Mouse (Mus musculus) heart, embryonic 10.5 days (tissue): Measurements from ENCODE around the gene Acsl5. TPM values are rescaled to one million over a fixed set of nuclear protein-coding genes. Genes with fewer than 3 reads are reported as not detected.

Experiments
- DNase-seq: peaks from one replicate; pipeline ENCODE4 v3.0.0-alpha.2; 2017; ENCODE audit warnings: low spot score
- H3K27ac ChIP-seq: fragments of 300-500 bp; sonication (generic); 2 replicates; pipeline ENCODE4 v1.5.1; 2016; ENCODE audit warnings: mild to moderate bottlenecking
- H3K27me3 ChIP-seq: fragments of 300-500 bp; sonication (generic); 2 replicates; pipeline ENCODE4 v1.6.1; 2016; ENCODE audit warnings: mild to moderate bottlenecking; ENCODE audit not compliant: poor library complexity, insufficient read depth, severe bottlenecking
- H3K36me3 ChIP-seq: fragments of 300-500 bp; sonication (generic); 2 replicates; pipeline ENCODE4 v1.6.1; 2016; ENCODE audit warnings: mild to moderate bottlenecking, moderate library complexity
- H3K4me1 ChIP-seq: fragments of 300-500 bp; sonication (generic); 2 replicates; pipeline ENCODE4 v1.6.1; 2016; ENCODE audit warnings: mild to moderate bottlenecking
- H3K4me3 ChIP-seq: fragments of 300-500 bp; sonication (generic); 2 replicates; pipeline ENCODE4 v1.5.1; 2016; ENCODE audit warnings: mild to moderate bottlenecking, moderate library complexity
- H3K9me3 ChIP-seq: fragments of 300-500 bp; sonication (generic); 2 replicates; pipeline ENCODE4 v1.6.1; 2016; ENCODE audit warnings: mild to moderate bottlenecking, moderate library complexity
- WGBS: fragments of 180-500 bp; shearing (Covaris S2); methylation state at CpG from one replicate; pipeline ENCODE4 v1.1.7; 2016; 5-methylcytosine and 5-hydroxymethylcytosine counted together
- polyA plus RNA-seq: library from polyadenylated mRNA; unstranded; fragments of >200 nt; fragmentation: Nextera tagmentation; extraction: Ambion mirVana; gene quantifications from 2 replicates; pipeline ENCODE4 v1.2.1, GENCODE M21; 2016

The Acsl5 gene
- polyA plus RNA-seq, 1 experiment from 2014 or later: 33.7 TPM

- DNase-seq: no peak
- Histone ChIP-seq H3K27me3 (0 out of 2 replicates have a peak, but pooled peaks cover 4% of the 10 kb centered on the region), H3K4me3 (no peak overlapping the region), H3K36me3 (no peaks in the 10 kb centered on the region), H3K9me3 (no peaks in the 10 kb centered on the region), H3K27ac (no peak overlapping the region), H3K4me1 (peaks cover 23% of the 10 kb centered on the region)
- 41% methylated on average over 9 of the region's 9 CpGs for WGBS
These were observed 3.7 kb upstream of the Acsl5 start for GRCm38 (mm10) chr19:55247991-55248520.

- no peak for DNase-seq
- Histone ChIP-seq H3K4me3 (no peak overlapping the region), H3K4me1 (peaks cover 23% of the 10 kb centered on the region), H3K9me3 (no peaks in the 10 kb centered on the region), H3K27ac (no peak overlapping the region), H3K36me3 (no peaks in the 10 kb centered on the region), H3K27me3 (0 out of 2 replicates have a peak, but pooled peaks cover 4% of the 10 kb centered on the region)
- WGBS: 80% methylated on average over 5 of the region's 5 CpGs
These were observed 1.3 kb upstream of the Acsl5 start for GRCm38 (mm10) chr19:55250451-55250850.

- 4% methylated on average over 9 of the region's 9 CpGs for WGBS
- no peaks in the 10 kb centered on the region for H3K9me3 ChIP-seq
- peaks cover 28% of the 10 kb centered on the region for H3K4me1 ChIP-seq
- peak overlapping the region; percentile 94 for H3K27ac ChIP-seq
- no peaks in the 10 kb centered on the region for H3K27me3 ChIP-seq
- peak overlapping the region; percentile 81 for H3K4me3 ChIP-seq
- no peak for DNase-seq
- H3K36me3 ChIP-seq: no peaks in the 10 kb centered on the region
These were observed 1.5 kb downstream of the Acsl5 start for GRCm38 (mm10) chr19:55253239-55253569.

GRCm38 (mm10) chr19:55253570-55254441 lies 2.1 kb downstream of the Acsl5 start:
- DNase-seq: peak; percentile 84
- Histone ChIP-seq H3K9me3 (no peaks in the 10 kb centered on the region), H3K4me1 (peaks cover 28% of the 10 kb centered on the region), H3K27me3 (no peaks in the 10 kb centered on the region), H3K4me3 (peak overlapping the region; percentile 81), H3K36me3 (no peaks in the 10 kb centered on the region), H3K27ac (peak overlapping the region; percentile 94)
- WGBS: under 1% methylated on average over 32 of the region's 32 CpGs

GRCm38 (mm10) chr19:55254513-55255016 lies 2.8 kb downstream of the Acsl5 start:
- no peaks in the 10 kb centered on the region for H3K9me3 ChIP-seq
- peaks cover 28% of the 10 kb centered on the region for H3K4me1 ChIP-seq
- 13% methylated on average over 5 of the region's 5 CpGs for WGBS
- DNase-seq: no peak
- H3K27me3 ChIP-seq: no peaks in the 10 kb centered on the region
- H3K36me3 ChIP-seq: no peaks in the 10 kb centered on the region
- H3K4me3 ChIP-seq: peak overlapping the region; percentile 81
- H3K27ac ChIP-seq: peak overlapping the region; percentile 94

- Histone ChIP-seq H3K9me3 (no peaks in the 10 kb centered on the region), H3K4me1 (peaks cover 31% of the 10 kb centered on the region), H3K36me3 (no peaks in the 10 kb centered on the region), H3K27ac (no peak overlapping the region), H3K4me3 (no peak overlapping the region), H3K27me3 (no peaks in the 10 kb centered on the region)
- 89% methylated on average over 9 of the region's 9 CpGs for WGBS
- DNase-seq: no peak
These were observed 4.4 kb downstream of the Acsl5 start for GRCm38 (mm10) chr19:55256156-55256555.

GRCm38 (mm10) chr19:55257656-55258375 lies 6.1 kb downstream of the Acsl5 start:
- H3K4me3 ChIP-seq: no peak overlapping the region
- no peak for DNase-seq
- no peaks in the 10 kb centered on the region for H3K27me3 ChIP-seq
- no peak overlapping the region for H3K27ac ChIP-seq
- no peaks in the 10 kb centered on the region for H3K9me3 ChIP-seq
- WGBS: 58% methylated on average over 5 of the region's 5 CpGs
- no peaks in the 10 kb centered on the region for H3K36me3 ChIP-seq
- H3K4me1 ChIP-seq: peaks cover 29% of the 10 kb centered on the region

GRCm38 (mm10) chr19:55258514-55258913 lies 6.8 kb downstream of the Acsl5 start:
- WGBS: 82% methylated on average over 5 of the region's 5 CpGs
- DNase-seq: no peak
- Histone ChIP-seq H3K4me1 (peaks cover 26% of the 10 kb centered on the region), H3K9me3 (no peaks in the 10 kb centered on the region), H3K27ac (no peak overlapping the region), H3K4me3 (no peak overlapping the region), H3K36me3 (no peaks in the 10 kb centered on the region), H3K27me3 (no peaks in the 10 kb centered on the region)

GRCm38 (mm10) chr19:55260389-55261184 lies 8.8 kb downstream of the Acsl5 start:
- WGBS: 70% methylated on average over 12 of the region's 12 CpGs
- Histone ChIP-seq H3K4me1 (peaks cover 15% of the 10 kb centered on the region; the same call in 1 of the 2 replicates), H3K36me3 (no peaks in the 10 kb centered on the region), H3K27ac (no peak overlapping the region), H3K4me3 (no peak overlapping the region), H3K27me3 (no peaks in the 10 kb centered on the region), H3K9me3 (no peaks in the 10 kb centered on the region)
- DNase-seq: no peak

- no peak overlapping the region for H3K4me3 ChIP-seq
- DNase-seq: no peak
- H3K9me3 ChIP-seq: no peaks in the 10 kb centered on the region
- peaks cover under 1% of the 10 kb centered on the region; the same call in 1 of the 2 replicates for H3K36me3 ChIP-seq
- 78% methylated on average over 3 of the region's 3 CpGs for WGBS
- no peaks in the 10 kb centered on the region for H3K27me3 ChIP-seq
- H3K27ac ChIP-seq: no peak overlapping the region
- H3K4me1 ChIP-seq: peaks cover 11% of the 10 kb centered on the region
These were observed 13.5 kb downstream of the Acsl5 start for GRCm38 (mm10) chr19:55265269-55265668.

GRCm38 (mm10) chr19:55266786-55267185 lies 15.0 kb downstream of the Acsl5 start:
- DNase-seq: no peak
- H3K9me3 ChIP-seq: no peaks in the 10 kb centered on the region
- 80% methylated on average over 3 of the region's 3 CpGs for WGBS
- H3K4me3 ChIP-seq: no peak overlapping the region
- H3K27ac ChIP-seq: no peak overlapping the region
- H3K27me3 ChIP-seq: no peaks in the 10 kb centered on the region
- peaks cover 21% of the 10 kb centered on the region for H3K4me1 ChIP-seq
- peaks cover 4% of the 10 kb centered on the region; the same call in 1 of the 2 replicates for H3K36me3 ChIP-seq

GRCm38 (mm10) chr19:55268150-55268549 lies 16.4 kb downstream of the Acsl5 start:
- H3K36me3 ChIP-seq: peaks cover 11% of the 10 kb centered on the region; the same call in 1 of the 2 replicates
- H3K9me3 ChIP-seq: no peaks in the 10 kb centered on the region
- no peaks in the 10 kb centered on the region for H3K27me3 ChIP-seq
- no peak overlapping the region for H3K4me3 ChIP-seq
- no peak overlapping the region for H3K27ac ChIP-seq
- 77% methylated on average over 3 of the region's 3 CpGs for WGBS
- peaks cover 21% of the 10 kb centered on the region for H3K4me1 ChIP-seq
- no peak for DNase-seq
